Mouse (Mus musculus) stomach, postnatal 0 days (tissue): ENCODE data around the gene Gabrb3.
A peak's percentile ranks its signal among the peaks of the same experiment; 100 is the strongest.

Experiments used
- CTCF ChIP-seq: IDR thresholded peaks from 2 replicates; pipeline ENCODE4 v1.5.1; 2016; ENCODE audit warnings: antibody characterized with exemption, low read depth, mild to moderate bottlenecking, moderate library complexity
- EP300 ChIP-seq: optimal IDR thresholded peaks from 2 replicates; pipeline ENCODE3; 2016; ENCODE audit warnings: antibody characterized with exemption

DNA sequence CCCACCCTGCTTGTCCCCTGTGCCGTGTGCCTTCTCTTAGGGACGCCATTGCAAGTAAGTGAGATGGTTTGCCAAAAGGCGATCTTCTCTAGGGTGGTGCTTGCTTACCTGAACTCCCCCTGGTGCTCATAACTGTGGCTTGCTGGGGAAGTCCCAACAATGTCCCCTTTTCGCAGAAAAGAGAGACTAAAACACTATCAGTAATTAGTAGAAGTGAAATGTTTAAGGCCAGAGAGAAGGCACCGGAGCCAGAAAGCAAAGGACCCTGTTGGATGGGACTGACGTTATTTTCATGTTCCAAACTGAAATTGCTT lies 32.2 kb upstream of the Gabrb3 start:
- TF ChIP-seq CTCF (peak; percentile 11; the same call in 1 of the 2 replicates), EP300 (no peak)
